Mouse (Mus musculus): ENCODE measurements at regions not wholly inside any gene's neighbourhood (a gene's known extent, or its start where the extent isn't known, plus 50 kb on each side); places are given as distances from the start of the nearest gene placed in this dataset.
A peak's percentile ranks its signal among the peaks of the same experiment; 100 is the strongest.
"Not testable (repeated sequence)": the region's sequence is repeated elsewhere in the genome, so short reads cannot be mapped to it uniquely, and the experiment has no call there.

GRCm38 (mm10) chr17:9066633-9067032 is 78.5 kb downstream of the 1700010I14Rik start:
- DNase-seq, result not testable (repeated sequence)

- DNase-seq, result no peak
Observed at GRCm38 (mm10) chr17:9068859-9069602, 80.9 kb downstream of the 1700010I14Rik start.

DNA sequence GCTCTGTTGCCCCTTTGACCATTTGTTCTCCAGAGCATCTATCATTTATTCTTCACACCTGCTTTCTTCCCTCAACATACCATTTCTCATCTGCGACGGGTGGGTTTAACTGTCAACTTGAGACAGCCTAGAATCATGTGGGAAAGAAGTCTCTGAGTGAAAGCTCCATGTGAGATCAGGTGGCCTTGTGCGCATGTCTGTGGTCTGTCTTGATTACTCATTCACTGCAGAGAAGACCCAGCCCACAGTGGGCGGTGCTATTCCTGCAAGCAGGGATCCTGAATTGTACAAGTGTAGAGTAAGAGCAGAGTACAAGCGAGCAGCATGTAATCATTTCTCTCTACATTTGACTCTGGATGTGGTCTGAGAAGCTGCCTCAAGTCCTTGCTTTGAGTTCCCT is 95.5 kb downstream of the 1700010I14Rik start:
- no peak for DNase-seq

GRCm38 (mm10) chr17:9127866-9128265 is 139.7 kb downstream of the 1700010I14Rik start:
- no peak for DNase-seq

DNA sequence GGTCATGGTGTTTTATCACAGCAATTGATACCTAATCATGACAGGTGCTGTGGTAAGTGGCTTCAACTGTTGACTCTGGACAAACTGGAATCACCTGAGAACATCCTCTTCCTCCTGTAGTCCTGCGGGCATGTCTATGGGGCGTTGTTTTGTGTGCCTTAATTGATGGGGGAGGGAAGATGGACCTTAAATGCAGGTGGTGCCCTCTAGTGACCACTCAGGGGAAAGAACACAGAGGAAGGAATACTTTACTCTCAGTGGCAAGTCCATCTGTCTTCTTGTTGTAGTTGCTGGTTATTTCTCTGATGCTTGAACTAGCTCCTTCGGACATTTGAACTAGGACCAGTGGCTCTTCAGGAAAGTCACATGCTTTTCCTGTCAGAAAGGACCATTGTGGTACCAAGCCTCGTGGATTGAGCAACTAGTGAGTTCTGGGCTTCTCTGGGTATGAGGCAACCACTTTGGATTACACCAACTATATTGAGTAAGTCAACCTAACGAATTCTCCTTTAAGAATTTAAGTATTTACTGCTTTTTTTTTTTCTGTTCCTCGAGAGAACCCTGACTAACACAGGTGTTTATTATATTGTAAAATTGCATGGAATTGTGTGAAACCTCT is 157.6 kb downstream of the 1700010I14Rik start:
- DNase-seq, result no peak

GRCm38 (mm10) chr17:9150654-9151053 is 162.5 kb downstream of the 1700010I14Rik start:
- no peak for DNase-seq

GRCm38 (mm10) chr17:9162148-9162547 is 174.0 kb downstream of the 1700010I14Rik start:
- DNase-seq, result no peak

- DNase-seq, result no peak
Observed at GRCm38 (mm10) chr17:9162676-9163075, 174.5 kb downstream of the 1700010I14Rik start.

DNA sequence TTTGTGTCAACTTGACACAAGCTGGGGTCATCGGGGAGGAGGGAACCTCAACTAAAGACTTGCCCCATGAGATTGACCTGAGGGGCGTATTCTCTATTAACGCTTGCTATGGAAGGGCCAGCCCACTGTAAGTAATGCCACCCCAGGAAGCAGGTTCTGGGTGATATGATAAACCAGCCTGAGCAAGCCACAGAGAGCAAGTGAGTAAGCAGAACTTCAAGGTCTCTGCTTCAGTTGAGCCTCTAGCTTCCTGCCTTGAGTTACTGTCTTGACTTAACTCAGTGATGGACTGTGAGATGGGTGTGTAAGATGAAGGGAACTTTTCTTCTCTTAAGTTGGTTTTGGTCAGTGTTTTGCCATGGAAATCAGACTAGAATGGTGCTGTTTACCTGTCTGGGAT is 175.2 kb downstream of the 1700010I14Rik start:
- no peak for DNase-seq

- no peak for DNase-seq
Observed at GRCm38 (mm10) chr17:9164501-9164900, 176.4 kb downstream of the 1700010I14Rik start.

GRCm38 (mm10) chr17:9167161-9167560 is 179.0 kb downstream of the 1700010I14Rik start:
- peak; percentile 65 for DNase-seq

GRCm38 (mm10) chr17:9167571-9168201 is 179.6 kb downstream of the 1700010I14Rik start:
- DNase-seq, result peak; percentile 38

GRCm38 (mm10) chr17:9168411-9168810 is 180.3 kb downstream of the 1700010I14Rik start:
- DNase-seq, result peak; percentile 79

DNA sequence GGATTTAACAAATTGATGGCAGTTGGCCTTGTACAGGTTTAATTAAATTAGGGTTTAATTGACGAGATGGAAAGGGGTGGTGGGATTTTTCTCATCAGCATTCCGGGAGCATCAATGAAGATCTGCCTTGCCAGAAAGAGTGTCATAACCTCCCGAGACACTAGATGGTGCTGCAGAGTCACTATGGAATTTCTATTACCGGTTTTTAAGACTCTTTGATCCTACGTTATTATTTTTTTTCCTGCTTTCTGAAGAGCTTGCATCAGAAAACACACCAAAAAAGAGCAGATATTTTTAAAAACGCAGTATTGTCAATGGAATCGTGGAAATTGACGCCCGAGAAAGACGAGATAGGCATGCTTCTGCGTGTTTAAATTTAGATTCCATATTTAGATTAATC is 181.2 kb downstream of the 1700010I14Rik start:
- DNase-seq, result peak; percentile 74

- DNase-seq, result no peak
Observed at GRCm38 (mm10) chr17:9197160-9197559, 209.0 kb downstream of the 1700010I14Rik start.

DNA sequence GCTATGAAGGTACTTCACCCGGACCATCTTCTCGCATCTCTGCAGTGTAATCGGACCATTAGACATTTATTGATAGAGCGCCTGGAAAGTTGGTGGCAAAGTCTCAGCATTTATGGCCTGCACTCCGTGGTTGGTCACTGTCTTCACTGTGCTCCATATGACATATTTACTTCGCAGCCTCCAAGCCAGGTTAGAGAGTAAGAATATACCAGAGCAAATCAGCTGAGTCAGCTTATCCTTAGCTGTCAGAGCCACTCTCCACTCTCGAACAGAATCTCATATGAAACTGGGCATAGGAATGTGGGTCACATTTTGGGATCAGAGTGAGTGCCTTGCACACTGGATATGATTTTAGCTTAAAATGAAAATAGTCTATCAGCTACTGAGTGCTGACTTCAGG is 212.3 kb downstream of the 1700010I14Rik start:
- DNase-seq, result no peak

- DNase-seq, result no peak
Observed at GRCm38 (mm10) chr17:9202496-9202895, 214.4 kb downstream of the 1700010I14Rik start.

- no peak for DNase-seq
Observed at GRCm38 (mm10) chr17:9210626-9211025, 211.2 kb upstream of the Gm17728 start.

DNA sequence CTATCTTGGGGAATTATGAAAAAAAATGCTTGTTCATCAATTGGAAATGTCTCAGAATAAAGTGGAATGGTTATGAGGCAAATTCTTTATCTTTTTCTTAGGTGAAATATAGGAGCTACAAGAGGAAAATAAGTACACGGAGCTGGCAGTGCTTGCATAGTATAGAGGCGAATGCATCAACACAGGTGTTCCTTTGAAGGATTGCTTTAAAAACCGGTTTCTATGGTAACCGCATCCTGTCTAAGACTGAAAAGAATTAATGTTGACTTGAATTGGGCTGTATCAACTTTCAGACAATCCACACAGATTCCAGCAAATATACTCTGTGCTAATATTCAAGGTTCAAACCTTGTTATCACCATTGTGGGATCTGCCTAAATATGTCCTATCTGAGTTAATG is 198.8 kb upstream of the Gm17728 start:
- DNase-seq, result no peak

GRCm38 (mm10) chr17:9227872-9228575 is 193.8 kb upstream of the Gm17728 start:
- DNase-seq, result no peak

DNA sequence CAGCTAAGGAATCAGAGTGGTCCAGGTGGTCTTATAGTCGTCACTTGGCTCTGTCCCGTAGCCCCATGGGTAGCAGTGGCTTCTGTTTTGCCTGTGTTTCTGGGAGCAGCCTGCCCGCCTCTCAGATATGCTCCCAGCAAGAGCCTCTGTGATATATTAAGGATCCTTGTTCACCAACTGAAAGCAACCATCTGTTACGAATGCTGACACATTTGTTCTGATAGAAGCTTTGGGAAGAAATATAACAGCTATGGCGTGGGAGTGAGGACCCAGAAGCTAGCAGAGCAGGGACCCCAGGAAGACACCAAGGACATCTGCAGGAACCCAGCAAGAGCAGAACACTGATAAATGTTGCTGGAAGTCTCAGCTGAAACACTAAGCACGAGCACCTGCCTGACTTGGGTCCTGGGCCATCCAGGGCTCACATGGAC is 186.7 kb upstream of the Gm17728 start:
- DNase-seq, result peak; percentile 5

GRCm38 (mm10) chr17:9258646-9259170 is 163.2 kb upstream of the Gm17728 start:
- no peak for DNase-seq

GRCm38 (mm10) chr17:9268776-9269175 is 153.1 kb upstream of the Gm17728 start:
- no peak for DNase-seq
